Mouse (Mus musculus) ovary, adult 10 weeks (tissue): ENCODE data around the gene Tmprss2. TPM values are rescaled to one million over a fixed set of nuclear protein-coding genes. Genes with fewer than 3 reads are reported as not detected.

Experiments
- polyA plus RNA-seq: library from polyadenylated mRNA; stranded (reverse); fragments of 350-450 nt; fragmentation: Illumina TruSeq; extraction: RNeasy Lipid Tissue Mini Kit (QIAGEN cat#74804); gene quantifications from one replicate; pipeline ENCODE4 v1.2.3, GENCODE M21; 2014

Gene Tmprss2
- polyA plus RNA-seq: 1.2 TPM

DNA sequence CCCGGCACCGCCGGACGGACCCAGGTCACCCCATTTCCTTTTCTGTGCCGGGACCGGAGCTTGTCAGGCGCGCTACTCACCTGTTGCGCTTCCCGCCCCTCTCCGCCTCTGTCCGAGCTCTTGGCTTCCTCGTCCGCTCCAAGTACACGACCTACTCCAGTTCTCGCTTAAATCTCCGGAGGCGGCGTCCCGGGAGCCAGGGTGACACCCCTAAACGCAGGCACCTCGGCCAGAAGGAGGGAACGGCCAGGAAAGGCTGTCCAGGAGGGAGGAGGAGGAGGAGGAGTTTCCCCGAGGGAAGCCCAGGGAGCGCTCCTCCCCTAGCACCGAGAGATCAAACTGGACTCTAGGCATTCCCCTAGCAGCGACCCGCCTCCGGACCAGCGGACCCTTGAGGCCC is at the start of gene Tmprss2:
Tmprss2 (minus strand) TSS at position 257 of the 400 bp plus-strand sequence.

Other genes starting within 250 kb of the Tmprss2 start
- 2.6 TPM for gene Mx1, start 148.3 kb downstream of the Tmprss2 start, polyA plus RNA-seq
- 0.74 TPM for gene Fam3b, start 96.4 kb downstream of the Tmprss2 start, polyA plus RNA-seq
- 1.4 TPM for gene Ripk4, start 152.6 kb upstream of the Tmprss2 start, polyA plus RNA-seq
- gene Prdm15, start 240.7 kb upstream of the Tmprss2 start, polyA plus RNA-seq: 4.8 TPM